Mouse (Mus musculus) layer of hippocampus, adult 11-12 months (tissue): Measurements from ENCODE around the gene 9430015G10Rik.

ENCODE experiments used
- DNase-seq: peaks from one replicate; pipeline ENCODE4 v3.0.0; 2022; ENCODE audit warnings: low spot score

The 9430015G10Rik gene

GRCm38 (mm10) chr4:156171828-156172227 lies 62.0 kb downstream of the 9430015G10Rik start:
- no peak for DNase-seq
